Mouse (Mus musculus) cortical plate, adult 2 months (tissue): ENCODE measurements around the gene Rmnd5b.

ENCODE experiments used
- CTCF ChIP-seq: fragments of 200-500 bp; IDR thresholded peaks from 2 replicates; pipeline ENCODE4 v1.5.1; 2011; ENCODE audit warnings: mild to moderate bottlenecking, control low read depth, low read length; ENCODE audit not compliant: insufficient read depth; ENCODE audit errors: extremely low read depth
- POLR2A ChIP-seq: fragments of 200-500 bp; IDR thresholded peaks from 2 replicates; pipeline ENCODE4 v1.6.1; 2011; ENCODE audit warnings: mild to moderate bottlenecking, low read length, control low read depth; ENCODE audit not compliant: insufficient read depth; ENCODE audit errors: extremely low read depth

DNA sequence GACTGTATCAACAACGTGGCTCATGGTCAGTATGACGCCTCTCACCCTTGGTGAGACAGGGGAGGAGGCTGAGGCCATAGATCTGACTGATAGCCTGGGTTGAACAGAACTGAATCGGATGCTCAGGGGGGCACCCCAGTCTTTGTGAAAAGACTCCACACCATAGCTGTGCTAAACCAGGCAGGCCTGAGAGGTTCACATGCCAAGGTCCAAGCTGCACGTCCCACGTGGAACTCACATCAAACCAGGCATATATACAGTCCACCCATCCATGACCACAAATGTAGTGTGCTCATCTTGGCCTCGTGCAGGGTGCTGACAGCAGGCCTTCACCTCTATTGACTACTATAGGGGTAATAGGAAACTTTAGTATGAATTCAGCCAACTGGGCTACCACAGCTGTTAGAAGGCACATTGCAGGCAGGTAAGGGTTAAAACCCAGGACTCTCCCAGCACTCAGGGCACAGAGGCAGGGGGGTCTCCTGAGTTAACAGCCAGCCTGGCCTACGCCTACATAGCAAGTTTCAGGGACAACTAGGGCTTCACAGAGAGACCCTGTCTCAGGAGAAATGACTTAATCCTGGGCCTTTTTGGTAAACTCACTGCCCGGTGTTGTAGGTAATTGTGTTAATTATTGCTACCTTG, 50.0 kb downstream of the Rmnd5b start:
- no peak for TF ChIP-seq POLR2A
- TF ChIP-seq CTCF = no peak
